Mouse (Mus musculus) forebrain, embryonic 14.5 days (tissue): ENCODE data around the gene H3f3a. TPM values are rescaled to one million over a fixed set of nuclear protein-coding genes. Genes with fewer than 3 reads are reported as not detected.
A peak's percentile ranks its signal among the peaks of the same experiment; 100 is the strongest.

Experiments
- ATAC-seq: fragments of 200-750 bp; cut with Nextera tagmentation; 2 replicates; pipeline ENCODE4 v1.8.0; 2017; ENCODE audit warnings: mild to moderate bottlenecking, moderate library complexity
- DNase-seq: peaks from one replicate; pipeline ENCODE4 v3.0.0-alpha.2; 2015; ENCODE audit warnings: low spot score
- H3K27ac ChIP-seq: fragments of 300-500 bp; sonication (generic); 2 replicates; pipeline ENCODE4 v1.5.1; 2014; ENCODE audit warnings: low read depth, mild to moderate bottlenecking, control low read depth, low read length, moderate library complexity
- H3K27me3 ChIP-seq: fragments of 300-500 bp; sonication (generic); replicated peaks from 2 replicates; pipeline ENCODE4 v1.6.1; 2014; ENCODE audit warnings: low read length, control low read depth, mixed read lengths; ENCODE audit not compliant: control insufficient read depth, insufficient read depth
- H3K36me3 ChIP-seq: fragments of 300-500 bp; sonication (generic); 2 replicates; pipeline ENCODE4 v1.6.1; 2014; ENCODE audit warnings: low read length, control low read depth; ENCODE audit not compliant: control insufficient read depth, insufficient read depth
- H3K4me1 ChIP-seq: fragments of 300-500 bp; sonication (generic); 2 replicates; pipeline ENCODE4 v1.6.1; 2014; ENCODE audit warnings: antibody characterized with exemption, low read length, control low read depth; ENCODE audit not compliant: control insufficient read depth, insufficient read depth
- H3K4me2 ChIP-seq: fragments of 300-500 bp; sonication (generic); 2 replicates; pipeline ENCODE4 v1.6.1; 2014; ENCODE audit warnings: mild to moderate bottlenecking, control low read depth, low read length
- H3K4me3 ChIP-seq: fragments of 300-500 bp; sonication (generic); 2 replicates; pipeline ENCODE4 v1.5.1; 2014; ENCODE audit warnings: low read depth, low read length, control low read depth
- H3K9ac ChIP-seq: fragments of 300-500 bp; sonication (generic); 2 replicates; pipeline ENCODE4 v1.6.1; 2014; ENCODE audit warnings: mild to moderate bottlenecking, low read length, control low read depth, moderate library complexity
- H3K9me3 ChIP-seq: fragments of 300-500 bp; sonication (generic); replicated peaks from 2 replicates; pipeline ENCODE4 v1.6.1; 2016; ENCODE audit warnings: low read length, control low read depth, mixed read lengths; ENCODE audit not compliant: control insufficient read depth
- WGBS: fragments of 180-500 bp; shearing (Covaris S2); extraction: QIAGEN DNeasy Blood & Tissue Kit; methylation state at CpG from one replicate; pipeline ENCODE4 v1.1.7; 2014; 5-methylcytosine and 5-hydroxymethylcytosine counted together
- polyA plus RNA-seq: library from polyadenylated mRNA; unstranded; fragments of >200 nt; fragmentation: Nextera tagmentation; extraction: Ambion mirVana; gene quantifications from 2 replicates; pipeline ENCODE4 v1.2.1, GENCODE M21; 2014

Gene H3f3a
- polyA plus RNA-seq, 1 experiment from 2014 or later: 4,992 TPM

- DNase-seq (no peak), ATAC-seq (no peak)
- Histone ChIP-seq H3K9ac (no peak overlapping the region), H3K4me2 (no peak overlapping the region), H3K9me3 (no peaks in the 10 kb centered on the region), H3K4me1 (0 out of 2 replicates have a peak, but pooled peaks cover under 1% of the 10 kb centered on the region), H3K27me3 (no peaks in the 10 kb centered on the region; the same call in 1 of the 2 replicates), H3K27ac (no peak overlapping the region), H3K36me3 (peaks cover 36% of the 10 kb centered on the region), H3K4me3 (no peak overlapping the region)
- WGBS: 92% methylated on average over 5 of the region's 5 CpGs
Observed at GRCm38 (mm10) chr1:180799253-180799652, 14.5 kb downstream of the H3f3a start.

GRCm38 (mm10) chr1:180798660-180799059 lies 15.1 kb downstream of the H3f3a start:
- H3K4me3 ChIP-seq: no peak overlapping the region
- H3K36me3 ChIP-seq: peaks cover 30% of the 10 kb centered on the region
- no peaks in the 10 kb centered on the region for H3K9me3 ChIP-seq
- H3K27me3 ChIP-seq: no peaks in the 10 kb centered on the region; the same call in 1 of the 2 replicates
- H3K27ac ChIP-seq: no peak overlapping the region
- DNase-seq (no peak), ATAC-seq (0 out of 2 replicates have a peak, but pooled peaks have one; percentile 22)
- 93% methylated on average over 5 of the region's 5 CpGs for WGBS
- H3K4me1 ChIP-seq: 0 out of 2 replicates have a peak, but pooled peaks cover 6% of the 10 kb centered on the region
- H3K4me2 ChIP-seq: no peak overlapping the region
- no peak overlapping the region for H3K9ac ChIP-seq

GRCm38 (mm10) chr1:180794170-180794569 lies 19.6 kb downstream of the H3f3a start:
- H3K36me3 ChIP-seq: no peaks in the 10 kb centered on the region
- no peak overlapping the region for H3K27ac ChIP-seq
- peak overlapping the region; percentile 31 for H3K4me3 ChIP-seq
- H3K4me2 ChIP-seq: peak overlapping the region; percentile 64
- no peaks in the 10 kb centered on the region; the same call in 1 of the 2 replicates for H3K27me3 ChIP-seq
- peak; percentile 55 for DNase-seq
- H3K9ac ChIP-seq: peak overlapping the region; percentile 54
- peak; percentile 74 for ATAC-seq
- H3K4me1 ChIP-seq: 0 out of 2 replicates have a peak, but pooled peaks cover 7% of the 10 kb centered on the region
- under 1% methylated on average over 21 of the region's 21 CpGs for WGBS
- H3K9me3 ChIP-seq: no peaks in the 10 kb centered on the region

GRCm38 (mm10) chr1:180793445-180794117 lies 20.2 kb downstream of the H3f3a start:
- DNase-seq (no peak), ATAC-seq (peak; percentile 26; the same call in 1 of the 2 replicates)
- Histone ChIP-seq H3K4me2 (peak overlapping the region; percentile 64), H3K4me1 (0 out of 2 replicates have a peak, but pooled peaks cover 7% of the 10 kb centered on the region), H3K27ac (no peak overlapping the region), H3K27me3 (no peaks in the 10 kb centered on the region; the same call in 1 of the 2 replicates), H3K9me3 (no peaks in the 10 kb centered on the region), H3K9ac (peak overlapping the region; percentile 54), H3K36me3 (no peaks in the 10 kb centered on the region), H3K4me3 (peak overlapping the region; percentile 31)
- WGBS: 13% methylated on average over 18 of the region's 18 CpGs

- no peaks in the 10 kb centered on the region for H3K9me3 ChIP-seq
- no peaks in the 10 kb centered on the region; the same call in 1 of the 2 replicates for H3K27me3 ChIP-seq
- no peak overlapping the region for H3K9ac ChIP-seq
- H3K4me2 ChIP-seq: no peak overlapping the region
- 88% methylated on average over 4 of the region's 4 CpGs for WGBS
- no peaks in the 10 kb centered on the region for H3K36me3 ChIP-seq
- H3K4me1 ChIP-seq: 0 out of 2 replicates have a peak, but pooled peaks cover 7% of the 10 kb centered on the region
- ATAC-seq: no peak
- no peak for DNase-seq
- no peak overlapping the region for H3K27ac ChIP-seq
- H3K4me3 ChIP-seq: no peak overlapping the region
Observed at GRCm38 (mm10) chr1:180792814-180793213, 20.9 kb downstream of the H3f3a start.

- DNase-seq: no peak
- H3K9me3 ChIP-seq: no peaks in the 10 kb centered on the region
- ATAC-seq: no peak
- 89% methylated on average over 14 of the region's 14 CpGs for WGBS
- H3K4me2 ChIP-seq: no peak overlapping the region
- no peaks in the 10 kb centered on the region; the same call in 1 of the 2 replicates for H3K27me3 ChIP-seq
- no peaks in the 10 kb centered on the region for H3K36me3 ChIP-seq
- 0 out of 2 replicates have a peak, but pooled peaks cover 7% of the 10 kb centered on the region for H3K4me1 ChIP-seq
- H3K27ac ChIP-seq: no peak overlapping the region
- H3K9ac ChIP-seq: no peak overlapping the region
- no peak overlapping the region for H3K4me3 ChIP-seq
Observed at GRCm38 (mm10) chr1:180791821-180792480, 21.8 kb downstream of the H3f3a start.

- Histone ChIP-seq H3K4me1 (no peaks in the 10 kb centered on the region), H3K9ac (no peak overlapping the region), H3K27me3 (no peaks in the 10 kb centered on the region), H3K27ac (no peak overlapping the region), H3K9me3 (no peaks in the 10 kb centered on the region), H3K36me3 (no peaks in the 10 kb centered on the region), H3K4me2 (no peak overlapping the region), H3K4me3 (no peak overlapping the region)
- no peak for DNase-seq
- no peak for ATAC-seq
- WGBS: 16% methylated on average over 3 of the region's 3 CpGs
Observed at GRCm38 (mm10) chr1:180783580-180783928, 30.2 kb downstream of the H3f3a start.

GRCm38 (mm10) chr1:180782906-180783579 lies 30.7 kb downstream of the H3f3a start:
- Histone ChIP-seq H3K9ac (no peak overlapping the region), H3K4me2 (no peak overlapping the region), H3K4me3 (no peak overlapping the region), H3K4me1 (0 out of 2 replicates have a peak, but pooled peaks cover 2% of the 10 kb centered on the region), H3K27me3 (no peaks in the 10 kb centered on the region), H3K27ac (no peak overlapping the region), H3K36me3 (no peaks in the 10 kb centered on the region), H3K9me3 (no peaks in the 10 kb centered on the region)
- DNase-seq (no peak), ATAC-seq (no peak)
- WGBS: 68% methylated on average over 9 of the region's 9 CpGs
